Mouse (Mus musculus) forebrain, embryonic 10.5 days (tissue): ENCODE data around the gene Map3k13. TPM values are rescaled to one million over a fixed set of nuclear protein-coding genes. Genes with fewer than 3 reads are reported as not detected.

Source experiments
- DNase-seq: peaks from one replicate; pipeline ENCODE4 v3.0.0-alpha.2; 2017; ENCODE audit warnings: low spot score; ENCODE audit errors: extremely low spot score
- H3K27ac ChIP-seq: fragments of 300-500 bp; sonication (generic); 2 replicates; pipeline ENCODE4 v1.5.1; 2016; ENCODE audit warnings: mild to moderate bottlenecking
- H3K27me3 ChIP-seq: fragments of 300-500 bp; sonication (generic); 2 replicates; pipeline ENCODE4 v1.6.1; 2016; ENCODE audit warnings: mild to moderate bottlenecking; ENCODE audit not compliant: poor library complexity, severe bottlenecking
- H3K36me3 ChIP-seq: fragments of 300-500 bp; sonication (generic); replicated peaks from 2 replicates; pipeline ENCODE4 v1.6.1; 2016; ENCODE audit warnings: mild to moderate bottlenecking, moderate library complexity
- H3K4me1 ChIP-seq: fragments of 300-500 bp; sonication (generic); 2 replicates; pipeline ENCODE4 v1.6.1; 2016
- H3K4me3 ChIP-seq: fragments of 300-500 bp; sonication (generic); 2 replicates; pipeline ENCODE4 v1.5.1; 2016; ENCODE audit warnings: mild to moderate bottlenecking, moderate library complexity
- H3K9me3 ChIP-seq: fragments of 300-500 bp; sonication (generic); 2 replicates; pipeline ENCODE4 v1.6.1; 2016; ENCODE audit warnings: mild to moderate bottlenecking, moderate library complexity
- WGBS: fragments of 180-500 bp; shearing (Covaris S2); methylation state at CpG from one replicate; pipeline ENCODE4 v1.1.7; 2016; 5-methylcytosine and 5-hydroxymethylcytosine counted together
- polyA plus RNA-seq: library from polyadenylated mRNA; unstranded; fragments of >200 nt; fragmentation: Nextera tagmentation; extraction: Ambion mirVana; gene quantifications from 2 replicates; pipeline ENCODE4 v1.2.1, GENCODE M21; 2016

Map3k13 gene
- 1.1 and 1.7 TPM in 2 replicates for polyA plus RNA-seq

GRCm38 (mm10) chr16:21793875-21794696, at the start of gene Map3k13:
Gene Map3k13 (plus strand): TSS chr16:21794346.
- DNase-seq = peak; percentile 96
- Histone ChIP-seq H3K27ac (peak within 1 kb of the TSS; percentile 90), H3K4me1 (peaks cover 18% of the 10 kb centered on the region), H3K4me3 (peak within 1 kb of the TSS; percentile 81), H3K36me3 (peaks cover under 1% of the 10 kb centered on the region), H3K27me3 (0 out of 2 replicates have a peak, but pooled peaks cover under 1% of the 10 kb centered on the region), H3K9me3 (no peaks in the 10 kb centered on the region)
- 2% methylated on average over 47 of the region's 47 CpGs for WGBS

DNA sequence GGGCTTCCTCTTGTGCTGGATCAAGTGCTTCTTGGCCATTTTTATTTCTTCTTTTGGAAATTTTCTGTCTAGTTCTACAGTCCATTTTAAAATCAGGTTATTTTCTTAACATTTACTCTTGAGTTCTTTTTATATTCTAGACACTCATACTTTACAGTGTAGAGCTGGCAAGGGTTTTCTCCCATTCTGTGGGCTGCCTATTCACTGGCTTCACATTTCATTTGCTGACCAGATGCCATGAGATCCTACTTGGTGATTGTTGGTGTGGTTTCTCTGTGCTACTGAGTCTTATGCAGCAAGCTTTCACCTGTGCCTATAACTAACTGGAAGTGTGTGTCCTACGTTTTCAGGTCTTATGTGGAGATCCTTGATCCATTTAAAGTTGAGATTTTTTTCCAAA, 35.7 kb upstream of the Map3k13 start:
- WGBS = 88% methylated on average over 1 of the region's 1 CpGs
- no peaks in the 10 kb centered on the region for H3K36me3 ChIP-seq
- H3K9me3 ChIP-seq = no peaks in the 10 kb centered on the region
- no peak for DNase-seq
- H3K27me3 ChIP-seq = no peaks in the 10 kb centered on the region
- H3K4me1 ChIP-seq = no peaks in the 10 kb centered on the region
- H3K4me3 ChIP-seq = no peak overlapping the region
- no peak overlapping the region for H3K27ac ChIP-seq

DNA sequence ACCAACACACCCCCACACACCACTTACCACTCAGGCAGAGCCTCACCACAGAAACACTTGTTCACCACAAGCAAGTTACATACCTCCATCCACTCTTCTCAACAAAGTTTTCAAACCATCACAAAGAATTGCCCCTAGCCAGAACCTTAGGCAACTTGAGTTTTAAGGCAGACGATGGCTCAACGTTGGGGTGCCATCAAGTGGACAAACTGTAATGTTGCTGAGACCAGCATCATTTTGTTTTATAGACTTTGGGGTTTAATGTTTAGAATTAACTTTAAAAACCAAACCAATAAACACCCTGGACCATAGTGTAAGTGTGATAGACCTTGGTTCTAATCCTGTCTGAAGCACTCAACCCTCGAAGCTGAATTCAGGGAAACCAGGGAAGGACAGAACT, 25.9 kb upstream of the Map3k13 start:
- H3K27ac ChIP-seq = no peak overlapping the region
- H3K4me1 ChIP-seq = no peaks in the 10 kb centered on the region
- H3K4me3 ChIP-seq = no peak overlapping the region
- 73% methylated on average over 3 of the region's 3 CpGs for WGBS
- H3K27me3 ChIP-seq = no peaks in the 10 kb centered on the region
- no peak for DNase-seq
- no peaks in the 10 kb centered on the region for H3K36me3 ChIP-seq
- H3K9me3 ChIP-seq = no peaks in the 10 kb centered on the region

DNA sequence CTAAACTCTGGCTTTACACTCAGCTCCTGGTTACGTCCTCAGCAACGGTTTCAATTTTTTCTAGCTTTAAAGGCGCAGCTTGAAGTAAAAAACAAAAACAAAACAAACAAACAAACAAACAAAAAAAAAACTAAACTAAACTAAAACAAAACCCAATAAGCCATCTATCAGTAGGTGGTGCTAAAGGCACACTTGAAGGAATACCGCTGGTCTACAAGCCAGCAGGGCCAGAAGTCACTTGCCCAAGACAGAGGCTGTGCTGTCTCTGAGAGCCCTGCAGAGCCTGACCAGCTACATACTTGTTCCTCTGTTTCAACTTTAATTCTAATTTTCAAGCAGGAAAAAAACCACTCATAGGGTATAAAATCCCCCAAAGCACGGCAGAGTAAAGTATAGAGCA, 24.5 kb upstream of the Map3k13 start:
- H3K4me3 ChIP-seq = no peak overlapping the region
- H3K4me1 ChIP-seq = no peaks in the 10 kb centered on the region
- DNase-seq = no peak
- H3K9me3 ChIP-seq = no peaks in the 10 kb centered on the region
- 78% methylated on average over 5 of the region's 5 CpGs for WGBS
- H3K27me3 ChIP-seq = no peaks in the 10 kb centered on the region
- no peak overlapping the region for H3K27ac ChIP-seq
- H3K36me3 ChIP-seq = no peaks in the 10 kb centered on the region

GRCm38 (mm10) chr16:21774725-21775124, 19.4 kb upstream of the Map3k13 start:
- no peaks in the 10 kb centered on the region for H3K27me3 ChIP-seq
- H3K36me3 ChIP-seq = no peaks in the 10 kb centered on the region
- H3K9me3 ChIP-seq = no peaks in the 10 kb centered on the region
- no peak overlapping the region for H3K27ac ChIP-seq
- no peaks in the 10 kb centered on the region for H3K4me1 ChIP-seq
- DNase-seq = no peak
- no peak overlapping the region for H3K4me3 ChIP-seq
- WGBS = 92% methylated on average over 4 of the region's 4 CpGs

GRCm38 (mm10) chr16:21778293-21778866, 15.8 kb upstream of the Map3k13 start:
- H3K9me3 ChIP-seq = no peaks in the 10 kb centered on the region
- 46% methylated on average over 3 of the region's 3 CpGs for WGBS
- no peaks in the 10 kb centered on the region for H3K36me3 ChIP-seq
- H3K27ac ChIP-seq = peak overlapping the region; percentile 36; the same call in 1 of the 2 replicates
- no peak for DNase-seq
- H3K4me3 ChIP-seq = peak overlapping the region; percentile 43
- H3K4me1 ChIP-seq = no peaks in the 10 kb centered on the region
- H3K27me3 ChIP-seq = no peaks in the 10 kb centered on the region

GRCm38 (mm10) chr16:21779149-21779548, 15.0 kb upstream of the Map3k13 start:
- Histone ChIP-seq H3K27me3 (no peaks in the 10 kb centered on the region), H3K4me1 (no peaks in the 10 kb centered on the region), H3K4me3 (no peak overlapping the region), H3K36me3 (no peaks in the 10 kb centered on the region), H3K9me3 (no peaks in the 10 kb centered on the region), H3K27ac (no peak overlapping the region)
- WGBS = 96% methylated on average over 4 of the region's 4 CpGs
- no peak for DNase-seq

GRCm38 (mm10) chr16:21781277-21781676, 12.9 kb upstream of the Map3k13 start:
- Histone ChIP-seq H3K4me3 (no peak overlapping the region), H3K4me1 (no peaks in the 10 kb centered on the region), H3K27me3 (no peaks in the 10 kb centered on the region), H3K27ac (no peak overlapping the region), H3K9me3 (no peaks in the 10 kb centered on the region), H3K36me3 (no peaks in the 10 kb centered on the region)
- DNase-seq = no peak
- WGBS = 81% methylated on average over 3 of the region's 3 CpGs

GRCm38 (mm10) chr16:21781895-21782294, 12.3 kb upstream of the Map3k13 start:
- Histone ChIP-seq H3K36me3 (no peaks in the 10 kb centered on the region), H3K4me3 (no peak overlapping the region), H3K9me3 (no peaks in the 10 kb centered on the region), H3K27ac (no peak overlapping the region), H3K4me1 (no peaks in the 10 kb centered on the region), H3K27me3 (peaks cover 3% of the 10 kb centered on the region)
- 82% methylated on average over 3 of the region's 3 CpGs for whole genome bisulfite sequencing
- no peak for DNase-seq

GRCm38 (mm10) chr16:21782807-21783206, 11.3 kb upstream of the Map3k13 start:
- Histone ChIP-seq H3K27me3 (peaks cover 6% of the 10 kb centered on the region), H3K9me3 (no peaks in the 10 kb centered on the region), H3K4me1 (peaks cover 8% of the 10 kb centered on the region), H3K4me3 (no peak overlapping the region), H3K36me3 (no peaks in the 10 kb centered on the region), H3K27ac (no peak overlapping the region)
- DNase-seq = no peak
- WGBS = 63% methylated on average over 2 of the region's 2 CpGs

- H3K4me1 ChIP-seq = peaks cover 13% of the 10 kb centered on the region
- no peak for DNase-seq
- 76% methylated on average over 4 of the region's 4 CpGs for WGBS
- H3K27me3 ChIP-seq = peaks cover 16% of the 10 kb centered on the region
- no peak overlapping the region for H3K4me3 ChIP-seq
- no peaks in the 10 kb centered on the region for H3K9me3 ChIP-seq
- no peak overlapping the region for H3K27ac ChIP-seq
- H3K36me3 ChIP-seq = no peaks in the 10 kb centered on the region
These were observed 9.1 kb upstream of the Map3k13 start for GRCm38 (mm10) chr16:21785000-21785399.

- Histone ChIP-seq H3K36me3 (no peaks in the 10 kb centered on the region), H3K27ac (no peak overlapping the region), H3K4me1 (peaks cover 13% of the 10 kb centered on the region), H3K27me3 (peaks cover 16% of the 10 kb centered on the region), H3K9me3 (no peaks in the 10 kb centered on the region), H3K4me3 (no peak overlapping the region)
- WGBS = 89% methylated on average over 8 of the region's 8 CpGs
- DNase-seq = no peak
These were observed 7.8 kb upstream of the Map3k13 start for GRCm38 (mm10) chr16:21786317-21786716.
